Mouse (Mus musculus) neural tube, embryonic 13.5 days (tissue): ENCODE data around the gene Numbl. TPM values are rescaled to one million over a fixed set of nuclear protein-coding genes. Genes with fewer than 3 reads are reported as not detected.

Experiments used
- ATAC-seq: fragments of 200-750 bp; cut with Nextera tagmentation; 2 replicates; pipeline ENCODE4 v1.8.0; 2017; ENCODE audit warnings: low read depth, mild to moderate bottlenecking, moderate TSS enrichment, moderate library complexity
- H3K27ac ChIP-seq: fragments of 300-500 bp; sonication (generic); replicated peaks from 2 replicates; pipeline ENCODE4 v1.5.1; 2015; ENCODE audit warnings: moderate library complexity, mild to moderate bottlenecking, inconsistent platforms
- H3K27me3 ChIP-seq: fragments of 300-500 bp; sonication (generic); 2 replicates; pipeline ENCODE4 v1.6.1; 2015; ENCODE audit warnings: mild to moderate bottlenecking, inconsistent platforms
- H3K36me3 ChIP-seq: fragments of 300-500 bp; sonication (generic); 2 replicates; pipeline ENCODE4 v1.6.1; 2015; ENCODE audit warnings: mild to moderate bottlenecking, inconsistent platforms
- H3K4me1 ChIP-seq: fragments of 300-500 bp; sonication (generic); replicated peaks from 2 replicates; pipeline ENCODE4 v1.6.1; 2015; ENCODE audit warnings: inconsistent platforms
- H3K4me2 ChIP-seq: fragments of 300-500 bp; sonication (generic); 2 replicates; pipeline ENCODE4 v1.6.1; 2015; ENCODE audit warnings: inconsistent platforms, mild to moderate bottlenecking, moderate library complexity
- H3K4me3 ChIP-seq: fragments of 300-500 bp; sonication (generic); 2 replicates; pipeline ENCODE4 v1.5.1; 2015; ENCODE audit warnings: mild to moderate bottlenecking, inconsistent platforms
- H3K9ac ChIP-seq: fragments of 300-500 bp; sonication (generic); 2 replicates; pipeline ENCODE4 v1.6.1; 2015; ENCODE audit warnings: moderate library complexity, mild to moderate bottlenecking, inconsistent platforms
- H3K9me3 ChIP-seq: fragments of 300-500 bp; sonication (generic); 2 replicates; pipeline ENCODE4 v1.6.1; 2016; ENCODE audit warnings: inconsistent platforms
- WGBS: fragments of 180-500 bp; shearing (Covaris S2); methylation state at CpG from one replicate; pipeline ENCODE4 v1.1.7; 2015; 5-methylcytosine and 5-hydroxymethylcytosine counted together
- polyA plus RNA-seq: library from polyadenylated mRNA; unstranded; fragments of >200 nt; fragmentation: Nextera tagmentation; extraction: Ambion mirVana; gene quantifications from 2 replicates; pipeline ENCODE4 v1.2.1, GENCODE M21; 2015

The Numbl gene
- polyA plus RNA-seq, 1 experiment from 2014 or later = 55.3 TPM

GRCm38 (mm10) chr7:27257046-27257851 lies 984 bp upstream of the Numbl start:
- no peaks in the 10 kb centered on the region for H3K9me3 ChIP-seq
- peak overlapping the region; percentile 96 for H3K27ac ChIP-seq
- peak overlapping the region; percentile 93 for H3K4me2 ChIP-seq
- peak overlapping the region; percentile 75 for H3K4me3 ChIP-seq
- peak; percentile 8; the same call in 1 of the 2 replicates for ATAC-seq
- H3K4me1 ChIP-seq = peaks cover 55% of the 10 kb centered on the region
- WGBS = 7% methylated on average over 27 of the region's 27 CpGs
- peak overlapping the region; percentile 97; the same call in 1 of the 2 replicates for H3K9ac ChIP-seq
- peaks cover 27% of the 10 kb centered on the region for H3K36me3 ChIP-seq
- no peaks in the 10 kb centered on the region for H3K27me3 ChIP-seq

GRCm38 (mm10) chr7:27257852-27258204 lies 405 bp upstream of the Numbl start:
- H3K4me1 ChIP-seq = peaks cover 55% of the 10 kb centered on the region
- peak; percentile 14 for ATAC-seq
- WGBS = 3% methylated on average over 3 of the region's 6 CpGs
- peak overlapping the region; percentile 93 for H3K4me2 ChIP-seq
- peaks cover 31% of the 10 kb centered on the region for H3K36me3 ChIP-seq
- H3K4me3 ChIP-seq = peak overlapping the region; percentile 75
- H3K9me3 ChIP-seq = no peaks in the 10 kb centered on the region
- no peaks in the 10 kb centered on the region for H3K27me3 ChIP-seq
- peak overlapping the region; percentile 97 for H3K9ac ChIP-seq
- peak overlapping the region; percentile 96 for H3K27ac ChIP-seq

- peaks cover 34% of the 10 kb centered on the region for H3K36me3 ChIP-seq
- 3% methylated on average over 9 of the region's 9 CpGs for WGBS
- no peaks in the 10 kb centered on the region for H3K27me3 ChIP-seq
- peak overlapping the region; percentile 96 for H3K27ac ChIP-seq
- peak overlapping the region; percentile 75 for H3K4me3 ChIP-seq
- H3K4me2 ChIP-seq = peak overlapping the region; percentile 93
- H3K9me3 ChIP-seq = no peaks in the 10 kb centered on the region
- peak; percentile 12; the same call in 1 of the 2 replicates for ATAC-seq
- H3K9ac ChIP-seq = peak overlapping the region; percentile 97
- H3K4me1 ChIP-seq = peaks cover 55% of the 10 kb centered on the region
These were observed 1.1 kb downstream of the Numbl start for GRCm38 (mm10) chr7:27259271-27259721.

GRCm38 (mm10) chr7:27259771-27260170 lies 1.5 kb downstream of the Numbl start:
- peak overlapping the region; percentile 75 for H3K4me3 ChIP-seq
- peak overlapping the region; percentile 97 for H3K9ac ChIP-seq
- H3K27me3 ChIP-seq = no peaks in the 10 kb centered on the region
- H3K4me2 ChIP-seq = peak overlapping the region; percentile 93
- no peaks in the 10 kb centered on the region for H3K9me3 ChIP-seq
- peaks cover 55% of the 10 kb centered on the region for H3K4me1 ChIP-seq
- H3K27ac ChIP-seq = peak overlapping the region; percentile 96
- 0 out of 2 replicates have a peak, but pooled peaks have one; percentile 4 for ATAC-seq
- H3K36me3 ChIP-seq = peaks cover 34% of the 10 kb centered on the region
- 21% methylated on average over 5 of the region's 5 CpGs for WGBS

- Histone ChIP-seq H3K27me3 (no peaks in the 10 kb centered on the region), H3K9me3 (no peaks in the 10 kb centered on the region), H3K4me3 (peak overlapping the region; percentile 75), H3K27ac (no peak overlapping the region), H3K36me3 (peaks cover 44% of the 10 kb centered on the region), H3K4me1 (peaks cover 54% of the 10 kb centered on the region), H3K4me2 (peak overlapping the region; percentile 93), H3K9ac (peak overlapping the region; percentile 97)
- no peak for ATAC-seq
- WGBS = 49% methylated on average over 7 of the region's 7 CpGs
These were observed 2.6 kb downstream of the Numbl start for GRCm38 (mm10) chr7:27260856-27261255.

- Histone ChIP-seq H3K9ac (peak overlapping the region; percentile 38; the same call in 1 of the 2 replicates), H3K9me3 (no peaks in the 10 kb centered on the region), H3K4me3 (no peak overlapping the region), H3K4me1 (peaks cover 47% of the 10 kb centered on the region), H3K27me3 (no peaks in the 10 kb centered on the region), H3K36me3 (peaks cover 54% of the 10 kb centered on the region), H3K4me2 (no peak overlapping the region), H3K27ac (0 out of 2 replicates have a peak overlapping the region, but pooled peaks have one; percentile 1)
- no peak for ATAC-seq
- WGBS = 65% methylated on average over 6 of the region's 6 CpGs
These were observed 3.7 kb downstream of the Numbl start for GRCm38 (mm10) chr7:27261888-27262287.

- WGBS = 94% methylated on average over 12 of the region's 12 CpGs
- ATAC-seq = no peak
- H3K9ac ChIP-seq = no peak overlapping the region
- H3K27me3 ChIP-seq = no peaks in the 10 kb centered on the region
- no peak overlapping the region for H3K4me2 ChIP-seq
- H3K4me1 ChIP-seq = peaks cover 27% of the 10 kb centered on the region
- peaks cover 83% of the 10 kb centered on the region for H3K36me3 ChIP-seq
- no peak overlapping the region for H3K4me3 ChIP-seq
- no peak overlapping the region for H3K27ac ChIP-seq
- H3K9me3 ChIP-seq = no peaks in the 10 kb centered on the region
These were observed 6.5 kb downstream of the Numbl start for GRCm38 (mm10) chr7:27264761-27265160.

GRCm38 (mm10) chr7:27266515-27267128 lies 8.4 kb downstream of the Numbl start:
- 77% methylated on average over 20 of the region's 20 CpGs for WGBS

GRCm38 (mm10) chr7:27271423-27271822 lies 13.2 kb downstream of the Numbl start:
- 88% methylated on average over 8 of the region's 8 CpGs for WGBS
- H3K9me3 ChIP-seq = no peaks in the 10 kb centered on the region
- H3K9ac ChIP-seq = no peak overlapping the region
- H3K27ac ChIP-seq = no peak overlapping the region
- H3K4me3 ChIP-seq = no peak overlapping the region
- no peaks in the 10 kb centered on the region for H3K4me1 ChIP-seq
- H3K36me3 ChIP-seq = peaks cover 95% of the 10 kb centered on the region
- no peaks in the 10 kb centered on the region for H3K27me3 ChIP-seq
- no peak for ATAC-seq
- no peak overlapping the region for H3K4me2 ChIP-seq

More at GRCm38 (mm10) chr7:27266515-27267128, 8.4 kb downstream of the Numbl start:
- Histone ChIP-seq H3K9ac (no peak overlapping the region; the same call in 1 of the 2 replicates), H3K27ac (no peak overlapping the region), H3K4me2 (no peak overlapping the region), H3K4me3 (no peak overlapping the region), H3K27me3 (no peaks in the 10 kb centered on the region), H3K36me3 (peaks cover 100% of the 10 kb centered on the region), H3K4me1 (peaks cover 9% of the 10 kb centered on the region), H3K9me3 (no peaks in the 10 kb centered on the region)
- ATAC-seq = no peak

- H3K4me2 ChIP-seq = no peak overlapping the region
- ATAC-seq = 0 out of 2 replicates have a peak, but pooled peaks have one; percentile 33
- H3K9ac ChIP-seq = no peak overlapping the region
- no peak overlapping the region for H3K4me3 ChIP-seq
- no peaks in the 10 kb centered on the region for H3K27me3 ChIP-seq
- no peaks in the 10 kb centered on the region for H3K4me1 ChIP-seq
- whole genome bisulfite sequencing = 51% methylated on average over 32 of the region's 32 CpGs
- no peak overlapping the region for H3K27ac ChIP-seq
- no peaks in the 10 kb centered on the region for H3K9me3 ChIP-seq
- H3K36me3 ChIP-seq = peaks cover 95% of the 10 kb centered on the region
These were observed 15.6 kb downstream of the Numbl start for GRCm38 (mm10) chr7:27273739-27274351.

- 94% methylated on average over 4 of the region's 4 CpGs for WGBS
- no peaks in the 10 kb centered on the region for H3K27me3 ChIP-seq
- no peak overlapping the region for H3K4me2 ChIP-seq
- no peak for ATAC-seq
- no peaks in the 10 kb centered on the region for H3K9me3 ChIP-seq
- no peak overlapping the region for H3K4me3 ChIP-seq
- no peaks in the 10 kb centered on the region for H3K4me1 ChIP-seq
- no peak overlapping the region for H3K9ac ChIP-seq
- no peak overlapping the region for H3K27ac ChIP-seq
- peaks cover 95% of the 10 kb centered on the region for H3K36me3 ChIP-seq
These were observed 16.7 kb downstream of the Numbl start for GRCm38 (mm10) chr7:27274916-27275315.

GRCm38 (mm10) chr7:27276021-27276420 lies 17.8 kb downstream of the Numbl start:
- ATAC-seq = no peak
- WGBS = 57% methylated on average over 7 of the region's 7 CpGs
- no peaks in the 10 kb centered on the region for H3K9me3 ChIP-seq
- no peak overlapping the region for H3K9ac ChIP-seq
- no peaks in the 10 kb centered on the region for H3K27me3 ChIP-seq
- no peak overlapping the region for H3K27ac ChIP-seq
- H3K4me3 ChIP-seq = no peak overlapping the region
- no peaks in the 10 kb centered on the region for H3K4me1 ChIP-seq
- no peak overlapping the region for H3K4me2 ChIP-seq
- H3K36me3 ChIP-seq = peaks cover 94% of the 10 kb centered on the region
